Mouse (Mus musculus): ENCODE measurements at regions not wholly inside any gene's neighbourhood (a gene's known extent, or its start where the extent isn't known, plus 50 kb on each side); places are given as distances from the start of the nearest gene placed in this dataset.

- TF ChIP-seq CTCF (conservative IDR thresholded peaks at IDR 0.05; ENCODE audit: insufficient read depth, insufficient read length, low read depth, low read length) (no peak), POLR2A (IDR thresholded peaks at IDR 0.05; ENCODE audit: low read depth, low read length) (no peak)
Observed at GRCm38 (mm10) chr11:19433680-19434619, 415.2 kb upstream of the Meis1 start.

Data from kidney, adult 2 months (tissue).